Mouse (Mus musculus) kidney, postnatal 0 days (tissue): ENCODE measurements around the gene Jup. TPM values are rescaled to one million over a fixed set of nuclear protein-coding genes. Genes with fewer than 3 reads are reported as not detected.
A peak's percentile ranks its signal among the peaks of the same experiment; 100 is the strongest.

Experiments
- ATAC-seq: fragments of 200-750 bp; cut with Nextera tagmentation; replicated peaks from 2 replicates; pipeline ENCODE4 v1.8.0; 2017; ENCODE audit warnings: low read depth, moderate number of reproducible peaks, moderate TSS enrichment, moderate library complexity; ENCODE audit not compliant: low FRiP score
- DNase-seq: peaks from one replicate; pipeline ENCODE4 v3.0.0-alpha.2; 2016; ENCODE audit warnings: low spot score
- H3K27ac ChIP-seq: fragments of 300-500 bp; sonication (generic); 2 replicates; pipeline ENCODE4 v1.5.1; 2014; ENCODE audit warnings: mild to moderate bottlenecking
- H3K27me3 ChIP-seq: fragments of 300-500 bp; sonication (generic); 2 replicates; pipeline ENCODE4 v1.6.1; 2014; ENCODE audit warnings: low read length, mixed read lengths; ENCODE audit not compliant: insufficient read depth
- H3K36me3 ChIP-seq: fragments of 300-500 bp; sonication (generic); 2 replicates; pipeline ENCODE4 v1.6.1; 2014; ENCODE audit warnings: low read length, mixed read lengths; ENCODE audit not compliant: insufficient read depth
- H3K4me1 ChIP-seq: fragments of 300-500 bp; sonication (generic); replicated peaks from 2 replicates; pipeline ENCODE4 v1.6.1; 2014; ENCODE audit warnings: antibody characterized with exemption, low read length, mixed read lengths; ENCODE audit not compliant: insufficient read depth
- H3K4me2 ChIP-seq: fragments of 300-500 bp; sonication (generic); 2 replicates; pipeline ENCODE4 v1.6.1; 2014; ENCODE audit warnings: mild to moderate bottlenecking, low read length, moderate library complexity, mixed read lengths
- H3K4me3 ChIP-seq: fragments of 300-500 bp; sonication (generic); replicated peaks from 2 replicates; pipeline ENCODE4 v1.5.1; 2014; ENCODE audit warnings: low read depth, low read length
- H3K9ac ChIP-seq: fragments of 300-500 bp; sonication (generic); 2 replicates; pipeline ENCODE4 v1.6.1; 2014; ENCODE audit warnings: low read depth, low read length
- H3K9me3 ChIP-seq: fragments of 300-500 bp; sonication (generic); replicated peaks from 2 replicates; pipeline ENCODE4 v1.6.1; 2016; ENCODE audit warnings: low read length, inconsistent platforms, mixed read lengths
- CTCF ChIP-seq: IDR thresholded peaks from 2 replicates; pipeline ENCODE4 v1.5.1; 2016; ENCODE audit warnings: antibody characterized with exemption, low read depth, mild to moderate bottlenecking, moderate library complexity
- WGBS: fragments of 180-500 bp; shearing (Covaris S2); extraction: QIAGEN DNeasy Blood & Tissue Kit; methylation state at CpG from one replicate; pipeline ENCODE4 v1.1.7; 2014; 5-methylcytosine and 5-hydroxymethylcytosine counted together
- polyA plus RNA-seq: library from polyadenylated mRNA; unstranded; fragments of >200 nt; fragmentation: Nextera tagmentation; extraction: Ambion mirVana; gene quantifications from 2 replicates; pipeline ENCODE4 v1.2.1, GENCODE M21; 2015

Gene Jup
- polyA plus RNA-seq, 1 experiment from 2014 or later = 119 TPM

GRCm38 (mm10) chr11:100403445-100404134 lies 6.0 kb upstream of the Jup start:
- 0 out of 2 replicates have a peak overlapping the region, but pooled peaks have one; percentile 31 for H3K27ac ChIP-seq
- no peak overlapping the region for H3K4me3 ChIP-seq
- WGBS = 49% methylated on average over 10 of the region's 10 CpGs

DNA sequence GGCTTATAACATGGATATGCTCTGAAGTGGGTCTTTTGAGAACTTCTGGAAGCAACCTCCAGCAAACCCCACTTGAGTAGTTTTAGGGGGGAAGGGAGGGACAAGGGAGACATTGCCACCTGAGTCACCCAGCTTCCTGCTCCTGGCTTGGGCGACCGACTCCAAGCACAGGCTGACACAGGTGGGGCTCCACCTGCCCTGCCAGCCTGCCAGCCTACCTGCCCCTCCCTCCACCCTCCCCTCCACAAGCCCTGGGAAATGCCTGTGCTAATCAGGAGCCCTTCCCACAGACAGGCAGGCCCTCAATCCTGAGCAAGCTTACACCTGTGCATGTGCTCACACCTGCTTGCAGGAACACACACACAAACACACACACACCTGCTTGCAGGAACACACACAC lies 5.1 kb upstream of the Jup start:
- 0 out of 2 replicates have a peak, but pooled peaks cover 3% of the 10 kb centered on the region for H3K36me3 ChIP-seq
- H3K27ac ChIP-seq = no peak overlapping the region
- H3K4me2 ChIP-seq = no peak overlapping the region
- H3K9me3 ChIP-seq = no peaks in the 10 kb centered on the region
- 0 out of 2 replicates have a peak, but pooled peaks cover 3% of the 10 kb centered on the region for H3K4me1 ChIP-seq
- ATAC-seq (no peak), DNase-seq (no peak)
- 68% methylated on average over 2 of the region's 2 CpGs for WGBS
- no peaks in the 10 kb centered on the region for H3K27me3 ChIP-seq
- no peak overlapping the region for H3K4me3 ChIP-seq
- no peak for TF ChIP-seq CTCF
- no peak overlapping the region for H3K9ac ChIP-seq

More at GRCm38 (mm10) chr11:100403445-100404134, 6.0 kb upstream of the Jup start:
- H3K9ac ChIP-seq = no peak overlapping the region
- no peak overlapping the region for H3K4me2 ChIP-seq
- ATAC-seq (no peak), DNase-seq (no peak)
- H3K4me1 ChIP-seq = 0 out of 2 replicates have a peak, but pooled peaks cover 3% of the 10 kb centered on the region
- H3K36me3 ChIP-seq = 0 out of 2 replicates have a peak, but pooled peaks cover 3% of the 10 kb centered on the region
- no peaks in the 10 kb centered on the region for H3K27me3 ChIP-seq
- no peaks in the 10 kb centered on the region for H3K9me3 ChIP-seq
- no peak for TF ChIP-seq CTCF

- Histone ChIP-seq H3K9me3 (no peaks in the 10 kb centered on the region), H3K36me3 (0 out of 2 replicates have a peak, but pooled peaks cover 3% of the 10 kb centered on the region), H3K27ac (no peak overlapping the region), H3K4me3 (no peak overlapping the region), H3K27me3 (no peaks in the 10 kb centered on the region), H3K4me1 (0 out of 2 replicates have a peak, but pooled peaks cover 3% of the 10 kb centered on the region), H3K4me2 (no peak overlapping the region), H3K9ac (no peak overlapping the region)
- TF ChIP-seq CTCF = no peak
- ATAC-seq (no peak), DNase-seq (no peak)
- WGBS = 29% methylated on average over 6 of the region's 6 CpGs
These were observed 4.7 kb upstream of the Jup start for GRCm38 (mm10) chr11:100402240-100402639.

DNA sequence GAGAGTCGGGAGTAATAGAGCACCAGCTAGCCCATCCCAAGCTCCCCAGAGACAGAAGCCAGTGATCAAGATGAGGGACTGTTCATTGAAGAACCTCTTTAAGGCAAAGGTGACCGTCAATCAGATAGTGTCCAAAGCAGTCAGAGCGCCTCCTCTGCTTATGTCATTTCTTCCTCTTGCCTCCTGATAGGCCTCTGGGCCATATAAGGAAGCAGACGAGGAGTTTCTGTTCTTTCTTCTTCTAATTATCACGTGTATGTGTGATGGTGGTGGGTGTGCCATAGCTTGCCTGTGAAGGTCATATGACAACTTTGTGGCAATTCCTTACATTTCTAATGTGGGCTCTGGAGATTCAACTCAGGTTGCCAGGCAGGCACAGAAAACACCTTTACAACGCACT lies 3.3 kb upstream of the Jup start:
- no peaks in the 10 kb centered on the region for H3K9me3 ChIP-seq
- TF ChIP-seq CTCF = no peak
- no peak overlapping the region for H3K27ac ChIP-seq
- no peak overlapping the region for H3K9ac ChIP-seq
- H3K4me3 ChIP-seq = no peak overlapping the region
- DNase-seq = no peak
- no peak for ATAC-seq
- H3K4me1 ChIP-seq = peaks cover 6% of the 10 kb centered on the region
- no peaks in the 10 kb centered on the region for H3K36me3 ChIP-seq
- no peaks in the 10 kb centered on the region for H3K27me3 ChIP-seq
- no peak overlapping the region for H3K4me2 ChIP-seq
- WGBS = 75% methylated on average over 6 of the region's 6 CpGs

DNA sequence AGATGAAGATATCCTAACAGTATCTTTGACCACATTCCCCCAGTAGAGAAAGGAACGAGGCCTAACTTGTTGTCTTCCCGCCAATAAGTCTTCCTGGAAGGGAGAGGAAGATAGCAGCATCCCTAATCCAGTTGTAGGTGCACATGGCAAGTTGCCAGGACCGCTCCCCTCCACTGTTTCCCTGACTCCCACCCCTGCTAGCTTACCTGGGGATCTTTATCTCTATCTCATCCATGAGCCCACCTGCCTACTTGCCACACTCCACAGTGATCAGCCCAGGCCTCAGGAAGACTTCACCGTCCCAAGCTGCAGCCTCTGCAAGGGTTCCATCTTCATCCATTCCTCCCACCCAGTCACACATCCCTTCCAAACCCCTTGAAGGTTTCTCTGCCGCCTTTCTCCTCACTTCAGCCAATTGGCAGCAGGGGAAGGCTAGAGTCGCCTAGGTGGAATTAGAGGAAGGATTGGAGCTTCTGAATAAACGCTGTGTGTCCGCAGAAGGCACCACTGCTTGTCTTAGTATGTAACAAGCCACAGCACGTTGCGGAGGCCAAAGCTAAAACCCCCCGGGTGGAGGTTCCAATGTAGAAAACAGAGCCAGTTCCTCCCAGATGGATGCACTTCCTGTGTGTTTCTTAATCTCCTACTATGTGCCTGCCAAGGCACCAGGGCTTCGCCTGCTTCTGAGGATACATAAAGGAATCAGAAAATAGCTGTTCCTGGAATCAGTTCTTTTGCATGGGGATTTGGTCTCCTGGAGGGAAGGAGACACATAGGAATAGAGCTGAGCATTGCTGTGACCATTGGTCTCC lies 2.4 kb upstream of the Jup start:
- Histone ChIP-seq H3K27ac (no peak overlapping the region), H3K4me2 (no peak overlapping the region), H3K4me3 (no peak overlapping the region), H3K4me1 (peaks cover 15% of the 10 kb centered on the region), H3K36me3 (no peaks in the 10 kb centered on the region), H3K27me3 (no peaks in the 10 kb centered on the region), H3K9me3 (no peaks in the 10 kb centered on the region), H3K9ac (no peak overlapping the region)
- ATAC-seq = no peak
- no peak for DNase-seq
- TF ChIP-seq CTCF = no peak
- WGBS = 74% methylated on average over 12 of the region's 12 CpGs

- Histone ChIP-seq H3K9me3 (no peaks in the 10 kb centered on the region), H3K27ac (no peak overlapping the region), H3K27me3 (no peaks in the 10 kb centered on the region), H3K4me3 (no peak overlapping the region), H3K9ac (no peak overlapping the region), H3K4me2 (no peak overlapping the region), H3K36me3 (no peaks in the 10 kb centered on the region), H3K4me1 (peaks cover 20% of the 10 kb centered on the region)
- no peak for ATAC-seq
- no peak for TF ChIP-seq CTCF
- no peak for DNase-seq
- WGBS = 62% methylated on average over 9 of the region's 9 CpGs
These were observed 1.8 kb upstream of the Jup start for GRCm38 (mm10) chr11:100399320-100399719.
